Mouse (Mus musculus) WW6 (cell line): ENCODE measurements around the gene Oard1.

Experiments used
- DNase-seq: peaks from one replicate; pipeline ENCODE4 v3.0.0-alpha.2; 2013; ENCODE audit warnings: low read depth, low spot score

The Oard1 gene

GRCm38 (mm10) chr17:48436487-48436886 is 26.7 kb downstream of the Oard1 start:
- no peak for DNase-seq

DNA sequence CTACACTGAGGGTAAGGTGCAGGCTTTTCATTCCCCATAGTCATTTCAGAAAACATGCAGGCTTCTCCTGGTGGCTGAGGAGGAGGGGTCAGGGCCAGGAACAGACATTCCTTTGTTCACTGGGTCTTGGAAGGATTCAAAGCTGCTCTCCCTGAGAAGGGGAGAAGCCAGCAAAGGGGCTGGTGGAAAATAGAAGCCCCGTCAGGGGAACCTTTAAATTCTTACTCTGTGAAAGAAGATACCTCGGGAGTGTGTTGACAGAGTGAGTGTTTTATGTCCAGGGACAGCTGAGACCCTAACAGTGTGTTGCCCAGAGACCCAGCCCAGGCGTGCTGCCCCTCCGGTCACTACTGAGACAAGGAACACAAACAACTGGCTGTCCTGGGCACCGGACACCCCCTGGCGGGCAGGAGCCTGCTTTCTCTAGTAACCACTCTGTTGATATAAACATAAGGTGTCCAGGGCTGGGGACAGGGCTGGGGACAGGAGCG is 27.7 kb downstream of the Oard1 start:
- no peak for DNase-seq

DNA sequence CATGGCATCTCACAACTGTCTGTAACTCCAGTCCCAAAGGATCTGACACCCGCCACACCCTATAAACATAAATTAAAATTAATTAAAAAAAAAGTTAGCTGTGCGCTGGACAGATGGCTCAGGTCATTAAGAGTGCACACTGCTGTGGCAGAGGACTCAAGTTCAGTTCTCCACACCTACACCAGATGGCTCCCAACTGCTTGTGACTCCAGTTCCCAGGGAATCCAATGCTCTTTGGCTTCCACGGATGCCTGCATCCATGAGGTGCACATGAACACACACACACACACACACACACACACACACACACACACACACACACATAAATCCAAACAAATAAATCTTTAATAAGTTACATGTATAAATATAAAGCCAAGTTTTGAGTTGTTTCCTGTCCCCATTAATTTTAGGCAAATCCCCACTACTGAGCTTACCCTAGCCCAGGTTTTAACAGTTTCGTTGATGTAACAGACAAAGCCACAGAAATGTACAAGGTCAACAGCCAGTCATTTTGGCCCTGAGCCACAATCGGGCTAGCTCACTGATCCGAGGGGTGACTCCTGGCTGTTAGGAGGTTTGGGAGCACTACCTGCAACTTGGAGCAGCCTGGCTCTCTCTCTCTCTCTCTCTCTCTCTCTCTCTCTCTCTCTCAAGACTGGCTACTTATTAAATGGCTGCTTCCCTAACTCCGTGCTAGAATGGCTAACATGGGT is 33.1 kb downstream of the Oard1 start:
- DNase-seq: no peak

DNA sequence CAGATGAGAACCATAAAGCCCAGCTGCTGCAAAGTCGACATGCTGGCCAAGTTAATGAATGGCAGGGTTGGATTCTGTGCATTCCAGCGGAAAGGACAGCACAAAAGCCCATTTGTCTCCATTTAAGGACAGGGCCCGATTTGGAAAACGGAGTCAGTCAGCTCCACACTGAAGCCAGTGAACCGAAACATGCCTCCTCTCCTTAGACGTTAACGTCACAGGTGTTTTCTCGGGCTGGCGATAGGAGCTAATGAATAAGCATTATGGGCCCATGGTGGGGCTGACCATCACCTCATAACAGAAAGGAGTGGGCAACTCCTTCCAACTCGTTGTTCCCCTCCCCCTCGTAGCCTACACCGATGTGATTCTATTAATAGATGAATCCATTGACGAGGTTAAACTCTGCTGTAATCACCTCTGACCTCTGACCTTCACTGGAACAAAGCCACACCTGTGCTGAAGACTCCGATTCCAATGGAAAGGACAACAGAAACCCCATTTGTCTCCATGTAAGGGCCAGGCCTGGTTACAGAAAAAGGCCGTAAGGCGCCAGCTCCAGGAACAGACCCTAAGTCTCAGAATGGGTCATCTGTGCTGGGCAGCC is 33.8 kb downstream of the Oard1 start:
- DNase-seq: no peak

DNA sequence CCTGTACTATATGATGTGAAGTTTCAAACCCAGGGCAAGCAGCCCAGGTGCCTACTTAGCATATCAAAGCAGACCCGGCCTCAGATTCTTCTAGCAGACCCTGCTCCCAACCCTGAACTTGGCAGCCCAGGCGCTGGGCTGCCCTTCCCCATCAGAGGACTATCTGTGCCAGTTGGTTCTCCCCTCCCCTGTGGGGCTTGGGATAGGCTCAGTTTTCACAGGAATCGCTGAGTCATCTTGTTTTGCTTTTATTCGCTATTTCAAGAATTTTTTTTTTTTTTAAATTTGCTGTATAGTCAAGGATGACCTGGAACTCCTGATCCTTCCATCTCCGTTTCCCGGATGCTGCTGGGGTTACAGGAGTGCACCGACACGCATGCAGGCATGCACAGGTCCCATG is 37.9 kb downstream of the Oard1 start:
- no peak for DNase-seq

DNA sequence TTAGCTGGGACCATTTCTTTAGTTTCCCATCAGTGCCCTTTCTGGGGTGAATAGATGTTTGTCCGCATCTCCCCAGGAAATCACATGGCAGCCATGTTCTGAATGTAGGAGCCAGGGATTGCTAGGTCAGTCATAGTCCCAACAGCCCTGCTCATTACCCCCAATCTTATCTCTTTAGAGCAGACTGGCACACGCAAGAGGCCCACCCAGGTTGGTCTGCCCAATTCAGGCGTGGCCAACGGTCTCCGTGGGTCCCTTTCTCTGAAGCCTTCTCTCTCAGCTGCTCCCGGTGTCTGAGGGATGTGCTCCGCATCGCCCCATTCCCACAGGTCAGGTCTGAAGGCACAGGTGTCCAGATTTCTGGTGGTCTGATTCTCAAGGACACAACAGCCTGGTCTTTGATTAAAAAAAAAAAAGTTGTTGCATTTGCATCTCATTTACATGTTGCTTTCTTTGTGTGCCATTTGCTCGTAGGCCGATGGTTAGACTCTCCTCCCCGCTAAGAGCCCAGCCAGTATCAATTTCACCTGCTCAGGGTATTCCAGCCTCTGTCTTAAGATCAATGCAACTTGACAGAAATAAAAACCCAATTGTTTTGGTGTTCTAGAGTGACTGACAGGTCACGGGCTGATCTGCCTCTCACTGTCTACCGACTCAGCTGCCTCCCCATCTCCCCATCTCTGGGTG is 41.0 kb downstream of the Oard1 start:
- no peak for DNase-seq

GRCm38 (mm10) chr17:48451353-48451675 is 41.5 kb downstream of the Oard1 start, which contains the start of gene Tspo2:
TSS of gene Tspo2 (minus strand) at chr17:48451522.
- no peak for DNase-seq

- DNase-seq: no peak
Measured at GRCm38 (mm10) chr17:48451753-48452444, 42.1 kb downstream of the Oard1 start.

DNA sequence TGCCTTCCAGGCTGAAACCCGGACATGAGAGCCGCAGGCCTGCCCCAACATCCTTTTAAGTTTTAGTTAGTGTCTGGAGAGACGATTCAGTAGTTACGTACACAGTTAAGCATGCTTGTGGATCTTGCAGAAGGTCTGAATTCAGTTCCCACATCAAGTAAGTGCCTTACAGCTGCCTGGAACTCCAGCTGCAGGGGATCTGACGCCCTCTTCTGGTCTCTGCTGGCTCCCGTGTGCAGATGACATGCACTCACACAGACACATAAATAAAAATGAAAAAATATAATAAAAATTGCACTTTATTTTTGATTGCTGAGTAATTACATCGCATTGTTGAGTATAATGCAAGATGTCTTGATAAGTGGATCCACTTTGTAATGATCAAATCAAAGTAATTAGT is 43.7 kb downstream of the Oard1 start:
- no peak for DNase-seq

DNA sequence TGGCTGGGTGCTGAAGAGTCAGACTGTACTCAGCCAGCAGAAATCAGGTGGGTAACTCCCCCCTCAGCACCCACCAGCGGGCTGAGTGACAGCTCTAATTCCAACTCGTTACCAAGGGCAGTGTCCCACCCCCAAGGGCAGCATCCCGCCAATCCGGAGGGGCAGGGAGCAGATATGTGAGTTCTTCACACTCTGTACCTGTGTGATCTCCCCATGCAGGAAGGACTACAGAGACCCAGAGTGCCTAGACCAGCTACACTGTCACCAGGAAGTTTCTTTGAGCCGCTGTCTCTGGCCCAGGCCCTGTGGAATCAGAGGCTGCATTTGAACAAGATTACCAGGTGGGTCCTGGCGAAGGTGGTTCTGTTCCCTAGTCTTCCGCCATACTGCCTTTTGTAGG is 44.4 kb downstream of the Oard1 start:
- DNase-seq: no peak

DNA sequence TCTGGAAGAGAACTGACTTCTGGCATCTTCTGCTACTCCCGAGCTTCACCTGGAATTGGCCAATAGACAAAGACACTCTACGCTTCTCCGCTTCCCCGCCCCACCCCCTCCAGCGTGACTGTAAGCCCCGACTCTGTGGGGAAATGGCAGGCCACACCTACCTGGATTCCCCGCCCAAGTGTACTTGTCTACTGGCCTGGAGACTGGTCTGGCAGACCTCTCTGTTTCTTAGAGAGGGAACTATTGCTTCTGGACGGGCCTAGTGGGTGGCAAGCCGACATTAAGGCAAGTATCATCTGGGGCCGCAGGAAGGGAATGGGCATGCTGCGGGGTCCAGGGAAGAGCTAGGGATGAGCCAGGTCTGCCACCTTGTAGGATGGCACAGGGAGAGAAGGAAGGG is 44.9 kb downstream of the Oard1 start, which contains the start of gene Unc5cl:
Unc5cl (plus strand) TSS at position 214 of the 400 bp plus-strand sequence.
- DNase-seq: no peak

DNA sequence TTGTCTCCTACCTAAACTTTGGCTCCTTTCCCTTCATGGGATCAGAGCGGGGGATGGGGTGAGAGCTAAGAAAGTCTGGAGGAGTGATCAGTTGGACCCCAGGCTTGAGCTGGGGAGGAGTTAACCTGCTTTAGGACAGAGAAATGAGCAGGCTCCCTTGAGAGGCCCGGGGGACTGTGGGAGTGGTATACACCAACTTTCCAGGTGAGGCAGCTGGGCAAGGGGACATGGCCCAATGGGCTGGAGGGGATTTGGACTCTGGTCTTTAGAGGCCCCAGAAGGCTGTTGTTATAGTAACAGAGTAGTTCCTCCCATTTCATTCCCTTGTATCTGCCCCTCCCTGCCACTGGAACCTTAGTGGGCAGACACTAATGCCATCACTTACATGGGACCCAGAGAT is 46.1 kb downstream of the Oard1 start:
- DNase-seq: no peak

DNA sequence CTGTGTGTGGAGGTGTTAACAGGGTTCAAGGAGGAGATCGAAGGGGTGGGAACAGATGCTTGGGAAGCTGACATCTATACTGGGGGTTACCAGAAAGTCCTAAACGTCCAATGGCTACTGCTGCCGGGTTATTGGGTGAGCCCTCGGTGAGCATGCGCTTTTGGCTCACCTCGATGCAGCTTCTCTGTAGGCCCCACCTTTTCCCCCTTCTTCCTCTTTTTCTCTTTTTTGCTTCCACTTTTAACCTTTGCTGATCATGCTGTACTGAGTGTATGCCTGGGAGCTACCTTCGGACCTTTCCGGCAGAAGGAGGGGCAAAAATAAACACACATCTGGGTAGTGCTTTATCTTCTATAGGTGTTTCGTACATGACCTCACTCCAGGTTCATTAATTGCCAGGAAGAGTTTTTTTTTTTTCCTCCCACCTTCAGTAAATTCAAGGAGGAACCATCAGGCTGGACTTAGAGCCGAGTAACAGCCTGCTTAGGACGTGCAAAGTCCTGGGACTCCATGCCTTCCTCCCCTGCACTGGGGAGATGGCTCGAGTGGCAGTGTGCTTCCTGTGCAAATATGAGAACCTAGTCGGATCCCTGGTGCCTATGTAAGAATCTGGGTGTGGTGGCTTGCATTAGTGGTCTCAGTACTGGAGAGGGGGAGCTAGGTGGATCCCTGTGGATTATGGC is 48.3 kb downstream of the Oard1 start:
- DNase-seq: no peak

DNA sequence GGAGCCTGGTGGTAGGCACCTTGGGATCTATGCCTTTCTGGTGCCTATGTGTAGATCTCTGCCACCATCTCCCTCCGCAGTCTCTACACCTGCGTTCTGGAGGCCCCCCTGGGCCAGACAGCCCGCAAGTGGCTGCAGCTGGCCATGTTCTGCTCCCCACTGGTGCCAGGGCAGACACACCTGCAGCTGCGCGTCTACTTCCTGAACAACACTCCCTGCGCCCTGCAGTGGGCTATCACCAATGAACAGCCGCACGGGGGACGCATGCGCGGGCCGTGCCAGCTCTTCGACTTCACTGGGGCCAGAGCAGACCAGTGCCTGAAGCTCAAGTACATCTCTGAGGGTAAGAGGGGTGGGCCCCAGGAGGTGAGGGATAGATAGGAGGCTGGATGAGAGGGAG is 52.3 kb downstream of the Oard1 start:
- DNase-seq: no peak

DNA sequence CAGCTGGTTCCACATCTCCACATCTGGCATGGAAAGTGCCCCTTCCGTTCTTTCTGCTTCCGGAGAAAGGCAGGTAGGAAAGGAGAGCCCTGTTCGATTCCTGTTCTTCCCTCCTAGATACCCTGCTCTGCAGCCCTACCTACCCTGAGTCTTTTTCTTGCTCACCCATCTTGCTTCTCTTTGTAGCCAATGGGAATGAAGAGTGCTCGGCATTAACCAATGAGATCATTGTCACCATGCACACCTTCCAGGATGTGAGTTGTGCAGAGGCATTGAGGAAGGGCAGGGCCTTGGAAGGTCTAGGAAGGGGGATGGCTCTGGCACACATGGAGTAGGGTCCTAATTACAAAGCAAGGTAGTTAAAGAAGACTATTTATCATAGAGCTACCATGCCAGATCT is 53.6 kb downstream of the Oard1 start:
- no peak for DNase-seq
